Mouse (Mus musculus): ENCODE results near the gene Phactr1.

The Phactr1 gene

DNA sequence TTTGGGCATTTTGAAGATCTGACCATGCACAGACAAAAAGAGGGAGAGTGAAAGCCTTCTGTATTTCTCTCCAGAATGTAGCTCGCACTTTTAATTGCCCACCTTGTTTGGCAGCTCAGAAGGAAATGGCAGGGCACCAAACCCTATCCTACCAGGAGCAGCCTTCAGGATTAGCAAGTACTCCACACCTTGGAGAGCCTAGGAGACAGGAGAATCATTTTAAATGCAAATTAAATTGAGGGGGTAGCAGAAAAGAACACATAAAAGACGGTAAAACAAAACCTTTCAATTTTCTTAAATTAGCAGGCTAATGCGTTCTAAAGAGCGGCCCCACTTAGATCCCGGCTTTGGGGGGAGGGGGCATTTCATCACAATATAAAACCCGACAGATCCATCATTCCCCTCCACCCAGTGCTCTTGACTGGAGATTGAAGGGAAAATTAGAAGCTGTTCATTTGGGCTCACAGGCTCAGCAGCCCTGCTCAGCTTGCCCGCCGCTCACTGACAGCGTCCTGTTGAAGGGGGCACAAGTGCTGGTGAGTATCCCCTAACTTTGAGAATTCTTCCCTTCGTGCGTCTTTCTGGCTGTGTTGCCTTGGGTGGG lies at the start of gene Phactr1:
TSS of gene Phactr1 (plus strand) at position 233 of the 604 bp plus-strand sequence.
- DNase-seq (ENCODE audit: low read depth, low spot score): no peak

DNA sequence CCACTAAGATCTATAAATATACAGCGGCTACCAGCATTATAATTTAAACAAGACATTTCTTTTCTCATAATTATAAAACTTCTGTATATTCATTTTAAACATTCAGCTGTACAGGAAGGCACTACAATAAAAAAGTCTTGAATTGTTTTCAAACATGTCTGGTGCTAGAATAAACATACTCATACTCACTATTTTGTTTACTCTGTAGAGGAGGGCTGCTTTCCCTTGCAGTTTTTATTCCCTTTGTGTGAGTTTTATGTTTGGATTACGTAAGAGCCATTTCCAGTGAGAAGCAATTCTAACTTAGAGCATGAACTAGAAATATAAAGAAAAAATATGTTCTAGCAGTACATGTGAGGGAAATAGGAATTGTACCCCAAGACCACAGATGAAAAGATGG lies 45.5 kb upstream of the Phactr1 start:
- DNase-seq (ENCODE audit: low read depth, low spot score): no peak

DNA sequence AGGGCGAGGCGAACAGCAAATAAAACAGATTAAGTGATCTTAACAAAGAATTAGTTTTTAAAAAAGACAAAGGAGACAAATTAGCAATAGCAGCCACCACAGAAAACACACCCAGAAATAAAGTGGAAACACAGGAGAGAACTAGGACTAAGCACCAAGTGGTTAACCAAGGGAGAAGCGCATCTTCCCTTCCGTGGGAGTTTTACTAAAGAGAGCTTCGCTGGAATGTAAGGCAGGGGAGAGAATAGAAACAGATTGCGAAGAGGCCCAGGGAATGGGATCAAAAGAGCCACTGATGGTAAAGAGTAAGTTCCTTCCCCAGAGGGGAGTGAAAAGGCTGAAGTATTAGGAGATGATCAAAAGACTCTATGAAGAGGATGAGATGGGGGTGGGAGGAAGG lies 30.2 kb upstream of the Phactr1 start:
- no peak for DNase-seq (ENCODE audit: low read depth, low spot score)

DNA sequence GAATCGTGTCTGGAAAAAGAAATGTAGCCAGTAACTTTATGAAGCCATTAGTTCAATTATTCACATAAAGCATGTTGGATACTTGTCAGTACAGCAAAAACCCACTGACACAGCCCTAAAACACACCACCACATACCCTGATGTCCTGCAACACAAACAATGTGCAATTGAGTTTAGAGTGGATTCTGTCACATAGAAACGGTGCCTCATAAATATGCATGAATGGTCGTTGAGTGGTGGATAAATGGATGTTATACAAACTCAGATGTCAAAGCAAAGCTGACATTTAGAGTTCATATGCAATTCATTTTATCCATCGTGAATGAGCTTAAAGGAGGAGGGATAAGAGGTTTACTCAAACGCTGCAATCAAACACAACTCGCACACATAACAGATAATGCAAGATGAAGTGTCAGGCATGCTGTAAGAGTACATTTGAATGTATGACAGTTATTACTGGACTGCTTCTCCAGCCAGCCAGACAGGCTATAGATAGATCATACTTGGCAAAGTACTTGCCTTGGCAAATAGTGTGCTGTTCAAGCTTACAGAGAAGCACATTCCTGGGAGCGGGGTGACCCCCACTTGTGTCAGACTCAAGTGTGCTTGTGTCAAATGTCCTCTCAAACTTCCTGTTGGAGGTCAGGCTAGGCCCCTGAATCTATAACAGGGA lies 23.6 kb upstream of the Phactr1 start:
- DNase-seq (ENCODE audit: low read depth, low spot score): no peak

- no peak for DNase-seq (ENCODE audit: low read depth, low spot score)
These were observed 8.7 kb upstream of the Phactr1 start for GRCm38 (mm10) chr13:42671651-42672290.

- DNase-seq (ENCODE audit: low read depth, low spot score): no peak
These were observed 876 bp downstream of the Phactr1 start for GRCm38 (mm10) chr13:42681299-42681698.

- DNase-seq (ENCODE audit: low read depth, low spot score): no peak
These were observed 3.8 kb downstream of the Phactr1 start for GRCm38 (mm10) chr13:42684181-42684580.

DNA sequence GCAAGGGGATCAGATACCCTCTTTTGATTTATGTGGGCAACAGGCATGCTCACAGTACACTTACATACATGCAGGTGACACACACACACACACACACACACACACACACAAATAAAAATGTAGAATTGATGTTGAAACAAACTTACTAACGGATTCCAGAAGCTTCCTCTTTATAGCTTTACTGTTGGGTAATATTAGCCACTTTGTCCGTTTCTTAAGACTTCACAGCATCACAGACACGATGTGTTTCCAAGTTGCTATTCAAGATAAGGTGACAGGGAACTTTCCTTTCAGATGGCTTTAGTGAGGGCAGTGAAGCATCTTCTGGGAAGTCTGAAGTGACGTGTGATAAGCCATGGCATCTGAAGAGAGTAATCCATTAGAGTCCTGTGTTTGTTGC lies 11.8 kb downstream of the Phactr1 start:
- no peak for DNase-seq (ENCODE audit: low read depth, low spot score)

GRCm38 (mm10) chr13:42696641-42697040 lies 16.2 kb downstream of the Phactr1 start:
- no peak for DNase-seq (ENCODE audit: low read depth, low spot score)

- peak; percentile 27 for DNase-seq (ENCODE audit: low read depth, low spot score)
These were observed 28.7 kb downstream of the Phactr1 start for GRCm38 (mm10) chr13:42709148-42709547.

DNA sequence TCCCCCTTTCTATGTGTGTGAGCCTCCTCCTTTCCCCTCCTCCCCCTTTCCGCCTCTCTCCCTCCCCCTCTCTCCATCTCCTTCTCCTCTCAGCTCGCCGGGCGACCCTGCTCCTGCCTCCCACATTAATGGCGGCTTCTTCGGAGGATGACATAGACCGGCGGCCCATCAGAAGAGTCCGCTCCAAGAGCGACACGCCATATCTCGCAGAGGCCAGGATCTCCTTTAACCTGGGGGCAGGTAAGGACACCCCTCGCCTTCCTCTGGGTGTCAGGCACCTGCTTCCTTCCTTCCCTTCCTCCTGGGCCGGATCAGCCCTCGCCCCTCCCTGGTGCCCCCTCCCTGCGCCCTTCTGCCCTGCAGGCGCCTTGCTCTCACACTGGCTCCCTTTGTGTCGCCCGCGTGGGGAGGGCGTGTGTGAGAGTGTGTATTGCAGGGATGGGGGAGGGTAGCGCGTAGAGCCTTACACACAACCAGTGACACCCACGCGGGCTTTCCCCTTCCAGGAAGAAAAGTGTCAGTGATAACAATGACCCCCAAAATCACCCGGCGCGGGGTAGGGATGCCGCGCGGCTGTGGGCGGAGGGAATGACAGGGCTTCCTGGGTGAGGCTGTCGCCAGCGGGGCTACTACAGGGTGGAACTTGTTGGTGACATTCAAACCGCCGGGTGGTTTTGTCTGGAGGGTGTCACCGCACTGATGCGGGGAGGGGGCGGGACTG lies 29.3 kb downstream of the Phactr1 start:
- peak; percentile 65 for DNase-seq (ENCODE audit: low read depth, low spot score)

GRCm38 (mm10) chr13:42711510-42711909 lies 31.1 kb downstream of the Phactr1 start:
- DNase-seq (ENCODE audit: low read depth, low spot score): no peak

- DNase-seq (ENCODE audit: low read depth, low spot score): no peak
These were observed 39.0 kb downstream of the Phactr1 start for GRCm38 (mm10) chr13:42719401-42719800.

DNA sequence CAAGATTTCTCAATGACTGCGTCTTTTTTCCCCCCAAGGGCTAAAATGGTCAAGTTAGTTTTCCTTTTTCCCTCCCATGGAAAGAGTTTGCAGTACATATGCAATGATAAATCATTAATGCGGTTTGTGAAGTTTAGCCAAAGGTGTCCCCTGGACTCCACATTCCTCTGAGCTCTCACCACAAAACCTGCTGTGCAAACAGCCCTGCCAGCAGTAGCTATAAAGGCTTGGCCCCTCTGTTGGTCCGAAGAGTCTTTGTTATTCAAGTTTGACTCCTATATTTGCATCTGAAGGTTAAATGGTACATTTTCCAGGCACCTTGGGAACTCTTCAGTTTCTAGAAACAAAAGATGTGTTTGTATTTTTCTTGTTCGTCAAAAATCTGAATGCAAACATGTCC lies 39.7 kb downstream of the Phactr1 start:
- DNase-seq (ENCODE audit: low read depth, low spot score): no peak

DNA sequence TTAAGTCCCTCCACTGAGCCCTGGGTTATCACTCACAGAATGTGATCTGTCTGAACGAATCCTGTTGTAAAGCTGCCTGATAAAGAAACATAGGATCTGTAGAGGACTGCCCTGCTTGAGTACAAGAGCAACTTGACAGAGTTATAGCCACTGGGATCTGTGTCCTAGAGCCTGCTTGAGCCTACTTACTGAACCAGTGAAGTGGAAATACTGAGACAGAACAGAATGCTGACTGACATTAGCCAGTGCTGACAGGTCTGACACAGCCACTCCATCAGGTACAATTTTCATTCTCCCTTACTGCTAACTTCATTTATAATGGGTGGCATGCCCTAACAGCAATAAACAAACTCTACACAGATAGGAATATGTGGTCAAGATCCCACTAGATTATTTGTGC lies 40.2 kb downstream of the Phactr1 start:
- DNase-seq (ENCODE audit: low read depth, low spot score): no peak

DNA sequence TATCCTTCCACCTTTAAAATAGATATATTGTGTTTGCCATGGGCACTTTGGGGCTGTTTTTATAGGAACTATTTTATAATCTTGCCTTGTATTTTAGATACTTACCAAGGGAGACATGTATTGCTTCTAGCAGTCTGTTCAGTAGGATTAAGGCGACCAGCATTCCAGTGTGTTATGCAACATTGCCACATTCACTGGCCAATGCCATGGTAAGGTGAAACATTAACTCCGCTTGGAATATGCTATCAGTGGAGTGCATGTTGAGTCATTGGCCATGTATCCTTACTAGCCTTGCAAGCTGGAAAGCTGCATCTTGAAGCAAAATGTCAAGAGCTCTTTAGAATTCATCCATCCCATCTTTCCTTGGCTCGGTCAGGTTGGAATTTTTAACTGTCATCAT lies 43.6 kb downstream of the Phactr1 start:
- no peak for DNase-seq (ENCODE audit: low read depth, low spot score)

DNA sequence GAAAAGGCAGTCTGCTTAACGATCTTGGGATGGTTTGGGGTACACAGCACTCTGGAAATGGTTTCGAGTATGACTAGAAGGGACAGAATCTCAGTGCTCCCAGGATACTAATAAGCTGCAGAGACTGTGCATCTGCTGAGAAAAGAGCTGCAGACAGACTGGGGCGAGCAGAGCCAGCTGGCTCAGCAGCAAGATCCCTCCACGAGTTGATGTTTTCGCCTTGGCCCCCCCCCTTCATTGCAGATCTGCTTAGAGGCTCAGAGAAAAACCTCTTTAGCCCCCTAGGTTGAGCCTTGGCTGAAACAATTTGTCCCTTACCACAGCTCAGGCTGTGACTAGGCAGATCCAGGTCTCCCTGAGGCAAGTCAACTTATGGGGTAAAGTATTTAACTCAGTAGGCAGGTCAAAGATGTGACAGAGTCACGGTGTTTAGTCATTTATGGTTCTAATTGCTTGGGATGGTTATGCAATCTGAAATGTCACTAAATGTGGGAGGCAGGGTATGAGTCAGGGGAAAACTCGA lies 45.3 kb downstream of the Phactr1 start:
- peak; percentile 70 for DNase-seq (ENCODE audit: low read depth, low spot score)

- no peak for DNase-seq (ENCODE audit: low read depth, low spot score)
These were observed 57.1 kb downstream of the Phactr1 start for GRCm38 (mm10) chr13:42737486-42737885.

- no peak for DNase-seq (ENCODE audit: low read depth, low spot score)
These were observed 57.7 kb downstream of the Phactr1 start for GRCm38 (mm10) chr13:42738152-42738551.

GRCm38 (mm10) chr13:42742226-42742625 lies 61.8 kb downstream of the Phactr1 start:
- DNase-seq (ENCODE audit: low read depth, low spot score): no peak

DNA sequence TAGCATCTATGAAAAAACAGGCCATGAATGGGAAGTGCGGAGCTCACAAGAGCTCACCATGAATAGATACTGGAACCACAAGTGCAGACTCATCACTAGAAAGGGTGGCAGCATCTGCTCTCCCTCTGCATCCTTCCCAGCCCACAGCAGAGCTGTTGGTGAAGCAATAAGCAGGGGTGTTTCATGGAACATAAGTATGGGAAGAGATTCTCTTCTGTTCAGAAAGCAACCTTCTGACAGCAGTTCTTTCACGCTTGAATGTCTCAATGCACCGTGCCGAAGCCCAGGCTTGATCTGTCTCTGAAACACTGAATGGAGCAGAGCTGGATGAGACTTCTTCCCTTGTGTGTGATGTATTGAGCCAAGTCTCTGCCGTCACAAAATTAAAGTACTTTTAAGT lies 64.0 kb downstream of the Phactr1 start:
- DNase-seq (ENCODE audit: low read depth, low spot score): no peak

Measured in retina, postnatal 7 days (tissue).